Mouse (Mus musculus): ENCODE data around the gene Nlrp10. TPM values are rescaled to one million over a fixed set of nuclear protein-coding genes. Genes with fewer than 3 reads are reported as not detected.

The Nlrp10 gene
- polyA plus RNA-seq, 1 experiment, result 0.82 TPM

- Histone ChIP-seq H3K4me3 (replicated peaks; ENCODE audit: insufficient read depth, low read depth, low read length) (peak overlapping the region; percentile 70), H3K27me3 (ENCODE audit: control insufficient read depth, insufficient read depth, low read length) (no peaks in the 10 kb centered on the region), H3K27ac (ENCODE audit: insufficient read depth, low read length) (peak overlapping the region; percentile 11; the same call in 1 of the 2 replicates), H3K4me1 (ENCODE audit: control insufficient read depth, insufficient read depth, low read length) (no peaks in the 10 kb centered on the region)
- TF ChIP-seq POLR2A (IDR thresholded peaks at IDR 0.05; ENCODE audit: borderline replicate concordance, insufficient read depth, low read length), result peak; percentile 14; the same call in 1 of the 2 replicates
- no peak for TF ChIP-seq CTCF (IDR thresholded peaks at IDR 0.05; ENCODE audit: borderline replicate concordance, insufficient read depth, low read depth, low read length)
- WGBS, result 1% methylated on average over 52 of the region's 52 CpGs
- DNase-seq, result peak; percentile 68 to 74
Observed at GRCm38 (mm10) chr7:108950762-108951331, 20.9 kb upstream of the Nlrp10 start.

DNA sequence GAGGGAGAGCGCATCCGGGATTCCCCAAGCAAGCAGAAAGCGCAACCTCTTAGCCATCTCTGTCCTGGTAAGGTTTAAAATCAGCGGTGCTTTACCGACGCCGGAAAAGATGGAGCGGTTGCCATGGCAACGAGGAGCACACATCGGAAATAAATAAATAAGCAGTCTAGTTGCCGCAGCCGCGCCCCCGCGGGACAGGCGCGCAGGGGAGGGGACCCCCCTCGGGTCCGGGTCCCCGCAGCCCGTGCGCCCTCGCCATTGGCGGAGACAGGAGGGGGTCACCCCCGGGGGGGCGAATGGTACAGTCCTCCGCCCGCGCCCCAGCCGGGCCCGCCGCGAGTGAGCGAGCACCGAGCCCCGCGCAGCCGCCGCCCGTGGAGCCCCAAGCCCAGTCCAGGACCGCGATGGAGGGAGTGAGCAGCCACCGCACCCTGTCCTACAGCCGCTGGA is 20.4 kb upstream of the Nlrp10 start, which contains the start of gene Tub:
Tub (plus strand) TSS at position 27 of the 450 bp plus-strand sequence.
- under 1% methylated on average over 44 of the region's 44 CpGs for WGBS
- DNase-seq, result peak; percentile 76 to 77
- no peaks in the 10 kb centered on the region for H3K4me1 ChIP-seq (ENCODE audit: control insufficient read depth, insufficient read depth, low read length)

DNA sequence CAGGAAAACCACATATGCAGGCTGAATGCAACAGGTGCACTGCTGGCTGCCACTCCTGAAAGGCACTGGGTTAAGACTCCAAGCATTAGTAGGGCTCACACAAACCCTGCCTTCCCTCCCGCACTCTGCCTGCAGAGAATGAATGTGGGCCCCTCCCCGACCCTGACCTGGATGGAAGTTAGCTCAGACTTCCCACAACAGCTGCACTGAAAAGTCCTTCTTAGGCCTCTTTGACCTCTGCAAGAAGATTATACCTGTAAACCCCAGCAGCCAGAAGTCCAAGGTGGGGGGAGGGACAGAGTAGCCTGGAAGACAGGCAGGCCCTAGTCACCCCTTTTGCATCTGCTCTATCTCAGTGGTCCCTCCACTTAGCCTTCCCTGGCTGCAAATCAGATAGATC is 19.3 kb upstream of the Nlrp10 start:
- WGBS, result 57% methylated on average over 2 of the region's 2 CpGs
- Histone ChIP-seq H3K4me1 (ENCODE audit: control insufficient read depth, insufficient read depth, low read length) (no peaks in the 10 kb centered on the region), H3K4me3 (replicated peaks; ENCODE audit: insufficient read depth, low read depth, low read length) (no peak overlapping the region), H3K27me3 (ENCODE audit: control insufficient read depth, insufficient read depth, low read length) (no peaks in the 10 kb centered on the region), H3K27ac (ENCODE audit: insufficient read depth, low read length) (no peak overlapping the region)
- no peak for DNase-seq
- TF ChIP-seq POLR2A (IDR thresholded peaks at IDR 0.05; ENCODE audit: borderline replicate concordance, insufficient read depth, low read length) (no peak), CTCF (IDR thresholded peaks at IDR 0.05; ENCODE audit: borderline replicate concordance, insufficient read depth, low read depth, low read length) (no peak)

More for the DNA sequence above, 20.4 kb upstream of the Nlrp10 start, which contains the start of gene Tub:
- TF ChIP-seq POLR2A (IDR thresholded peaks at IDR 0.05; ENCODE audit: borderline replicate concordance, insufficient read depth, low read length) (no peak), CTCF (IDR thresholded peaks at IDR 0.05; ENCODE audit: borderline replicate concordance, insufficient read depth, low read depth, low read length) (no peak)
- Histone ChIP-seq H3K4me3 (replicated peaks; ENCODE audit: insufficient read depth, low read depth, low read length) (peak within 1 kb of the TSS; percentile 70), H3K27ac (ENCODE audit: insufficient read depth, low read length) (peak within 1 kb of the TSS; percentile 11; the same call in 1 of the 2 replicates), H3K27me3 (ENCODE audit: control insufficient read depth, insufficient read depth, low read length) (no peaks in the 10 kb centered on the region)

DNA sequence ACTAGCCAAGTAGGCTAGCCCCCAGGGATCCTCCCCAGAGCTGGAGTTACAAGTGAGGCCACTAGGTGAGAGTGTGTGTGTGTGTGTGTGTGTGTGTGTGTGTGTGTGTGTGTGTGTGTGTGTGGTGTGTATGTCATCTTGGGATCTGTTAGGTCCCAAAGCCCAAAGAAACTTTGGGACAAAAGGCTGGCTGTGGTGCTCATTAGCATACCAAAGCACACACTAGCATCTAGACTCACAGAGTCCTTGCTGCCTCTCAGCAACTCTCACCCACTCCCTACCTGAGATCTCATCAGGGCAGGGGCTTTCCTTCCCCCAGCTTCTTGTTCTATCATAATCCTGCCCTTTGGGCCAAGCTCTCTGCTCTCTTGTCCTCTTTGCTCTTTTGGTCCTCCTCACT is 18.6 kb upstream of the Nlrp10 start:
- TF ChIP-seq CTCF (IDR thresholded peaks at IDR 0.05; ENCODE audit: borderline replicate concordance, insufficient read depth, low read depth, low read length), result no peak
- no peak overlapping the region for H3K4me3 ChIP-seq (replicated peaks; ENCODE audit: insufficient read depth, low read depth, low read length)
- H3K4me1 ChIP-seq (ENCODE audit: control insufficient read depth, insufficient read depth, low read length), result no peaks in the 10 kb centered on the region
- no peaks in the 10 kb centered on the region for H3K27me3 ChIP-seq (ENCODE audit: control insufficient read depth, insufficient read depth, low read length)
- no peak for DNase-seq
- H3K27ac ChIP-seq (ENCODE audit: insufficient read depth, low read length), result no peak overlapping the region

DNA sequence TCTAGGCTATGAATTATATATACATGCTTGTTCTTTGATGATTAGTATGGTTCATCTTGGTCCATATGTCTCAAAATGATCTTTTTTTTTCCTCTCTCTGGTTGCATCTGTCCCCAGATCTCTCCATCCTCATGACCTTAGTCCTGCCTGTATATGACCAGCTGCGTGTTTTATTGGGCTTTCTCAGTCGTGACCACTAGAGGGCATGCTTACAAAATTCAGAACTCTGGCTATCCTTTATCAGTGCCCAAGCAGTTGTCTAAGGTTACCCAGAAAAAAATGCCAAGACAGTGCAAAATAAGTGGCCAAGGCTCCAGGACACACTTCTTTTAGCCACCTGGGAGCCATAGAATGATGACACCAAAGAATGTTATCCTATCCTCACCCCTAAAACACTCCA is 14.0 kb upstream of the Nlrp10 start:
- Histone ChIP-seq H3K4me1 (ENCODE audit: control insufficient read depth, insufficient read depth, low read length) (no peaks in the 10 kb centered on the region), H3K27ac (ENCODE audit: insufficient read depth, low read length) (no peak overlapping the region), H3K4me3 (replicated peaks; ENCODE audit: insufficient read depth, low read depth, low read length) (no peak overlapping the region), H3K27me3 (ENCODE audit: control insufficient read depth, insufficient read depth, low read length) (no peaks in the 10 kb centered on the region)
- TF ChIP-seq CTCF (IDR thresholded peaks at IDR 0.05; ENCODE audit: borderline replicate concordance, insufficient read depth, low read depth, low read length) (peak; percentile 55; the same call in 1 of the 2 replicates), POLR2A (IDR thresholded peaks at IDR 0.05; ENCODE audit: borderline replicate concordance, insufficient read depth, low read length) (no peak)
- peak; percentile 48 to 59 for DNase-seq
- 0% methylated on average over 2 of the region's 2 CpGs for WGBS

DNA sequence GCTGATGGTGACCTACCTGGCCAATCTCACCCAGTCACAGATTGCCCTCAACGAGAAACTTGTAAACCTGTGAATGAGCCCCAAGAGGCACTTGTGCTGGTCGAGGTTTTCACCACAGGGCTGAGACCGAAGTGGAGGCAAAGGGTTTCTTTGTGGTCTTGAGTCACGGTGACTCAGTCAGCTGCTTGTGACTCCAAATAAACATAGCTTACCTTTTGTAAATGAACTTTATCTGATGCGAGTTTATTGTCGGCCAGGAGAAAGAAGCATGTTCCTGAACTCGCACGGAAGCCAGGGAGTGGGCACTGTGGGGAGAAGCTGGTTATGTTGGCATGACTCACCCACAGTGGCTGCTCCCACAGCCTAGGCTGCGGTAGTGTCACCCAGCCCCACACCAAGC is 11.5 kb upstream of the Nlrp10 start:
- DNase-seq, result no peak
- WGBS, result 93% methylated on average over 9 of the region's 9 CpGs
- Histone ChIP-seq H3K27me3 (ENCODE audit: control insufficient read depth, insufficient read depth, low read length) (no peaks in the 10 kb centered on the region), H3K4me3 (replicated peaks; ENCODE audit: insufficient read depth, low read depth, low read length) (no peak overlapping the region), H3K4me1 (ENCODE audit: control insufficient read depth, insufficient read depth, low read length) (no peaks in the 10 kb centered on the region; the same call in 1 of the 2 replicates), H3K27ac (ENCODE audit: insufficient read depth, low read length) (no peak overlapping the region)
- TF ChIP-seq POLR2A (IDR thresholded peaks at IDR 0.05; ENCODE audit: borderline replicate concordance, insufficient read depth, low read length), result no peak
- TF ChIP-seq CTCF (IDR thresholded peaks at IDR 0.05; ENCODE audit: borderline replicate concordance, insufficient read depth, low read depth, low read length), result no peak

DNA sequence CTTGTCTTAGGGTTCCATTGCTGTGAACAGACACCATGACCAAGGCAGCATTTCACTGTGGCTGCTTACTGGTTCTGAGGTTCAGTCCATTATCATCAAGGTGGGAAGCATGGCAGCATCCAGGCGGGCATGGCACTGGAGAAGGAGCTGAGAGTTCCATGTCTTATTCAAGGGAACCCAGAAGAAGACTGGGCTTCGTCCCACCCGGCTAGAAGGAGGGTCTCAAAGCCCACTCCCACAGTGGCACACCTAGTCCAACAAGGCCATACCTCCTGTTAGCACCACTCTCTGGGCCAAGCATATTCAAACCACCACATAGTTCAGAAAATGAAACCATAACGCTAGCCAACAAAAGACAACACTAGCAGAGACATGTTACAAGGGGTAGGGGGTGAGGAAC is 6.6 kb upstream of the Nlrp10 start:
- no peak for DNase-seq
- Histone ChIP-seq H3K27me3 (ENCODE audit: control insufficient read depth, insufficient read depth, low read length) (no peaks in the 10 kb centered on the region; the same call in 1 of the 2 replicates), H3K4me1 (ENCODE audit: control insufficient read depth, insufficient read depth, low read length) (peaks cover 10% of the 10 kb centered on the region), H3K4me3 (replicated peaks; ENCODE audit: insufficient read depth, low read depth, low read length) (no peak overlapping the region), H3K27ac (ENCODE audit: insufficient read depth, low read length) (no peak overlapping the region)
- WGBS, result 94% methylated on average over 4 of the region's 4 CpGs
- TF ChIP-seq POLR2A (IDR thresholded peaks at IDR 0.05; ENCODE audit: borderline replicate concordance, insufficient read depth, low read length) (no peak), CTCF (IDR thresholded peaks at IDR 0.05; ENCODE audit: borderline replicate concordance, insufficient read depth, low read depth, low read length) (no peak)

DNA sequence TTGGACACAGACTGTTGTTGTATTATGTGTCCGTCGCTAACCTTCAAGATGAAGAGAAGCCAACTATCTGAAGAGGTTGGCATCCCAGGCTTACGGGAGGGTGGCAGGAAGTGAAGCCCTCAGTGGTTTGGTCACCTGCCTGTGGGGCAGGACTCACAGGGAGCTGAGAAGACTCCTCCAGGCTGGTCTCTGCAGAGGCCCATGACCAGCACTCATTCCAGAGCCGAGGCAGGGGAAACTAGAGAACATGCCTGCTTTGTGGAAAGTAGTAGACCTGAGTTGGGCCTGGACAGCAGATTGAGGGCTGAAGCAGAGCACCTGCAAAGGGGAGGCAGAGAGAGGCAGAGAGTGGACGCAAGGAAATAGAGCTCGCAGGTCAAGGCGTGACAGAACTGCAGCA is 5.4 kb upstream of the Nlrp10 start:
- Histone ChIP-seq H3K4me3 (replicated peaks; ENCODE audit: insufficient read depth, low read depth, low read length) (peak overlapping the region; percentile 96), H3K27me3 (ENCODE audit: control insufficient read depth, insufficient read depth, low read length) (no peaks in the 10 kb centered on the region; the same call in 1 of the 2 replicates), H3K4me1 (ENCODE audit: control insufficient read depth, insufficient read depth, low read length) (peaks cover 10% of the 10 kb centered on the region), H3K27ac (ENCODE audit: insufficient read depth, low read length) (no peak overlapping the region)
- no peak for DNase-seq
- TF ChIP-seq POLR2A (IDR thresholded peaks at IDR 0.05; ENCODE audit: borderline replicate concordance, insufficient read depth, low read length), result no peak
- TF ChIP-seq CTCF (IDR thresholded peaks at IDR 0.05; ENCODE audit: borderline replicate concordance, insufficient read depth, low read depth, low read length), result no peak
- WGBS, result 74% methylated on average over 7 of the region's 7 CpGs
